In genomic region chr15:98954425-98955253, GRCm38 (mm10) we compare ENCODE assay signal across 7 mouse cellular contexts. TPM values are rescaled to one million over a fixed set of nuclear protein-coding genes. Genes with fewer than 3 reads are reported as not detected.
DNase-seq lines count a peak whose midpoint lies in the region; ATAC-seq and TF ChIP-seq lines count a peak whose summit lies in the region.

No protein-coding gene starts in this region.

- peaks cover 19% of the 10 kb centered on the region for H3K27me3 ChIP-seq in liver, embryonic 12.5 days (replicated peaks)
- H3K27me3 ChIP-seq in hindbrain, embryonic 10.5 days (ENCODE audit: insufficient read depth, poor library complexity, severe bottlenecking) = no peaks in the 10 kb centered on the region
- H3K27me3 ChIP-seq in midbrain, embryonic 10.5 days (ENCODE audit: low read depth, poor library complexity, severe bottlenecking) = no peaks in the 10 kb centered on the region
- H3K27me3 ChIP-seq in stomach, postnatal 0 days (ENCODE audit: control insufficient read depth, insufficient read depth, low read length) = no peaks in the 10 kb centered on the region

- 41% methylated on average over 14 of the region's 14 CpGs for WGBS in liver, embryonic 12.5 days (ENCODE audit: insufficient replicate concordance)
- WGBS in hindbrain, embryonic 10.5 days = 10% methylated on average over 14 of the region's 14 CpGs
- WGBS in midbrain, embryonic 10.5 days = 10% methylated on average over 14 of the region's 14 CpGs
- 36% methylated on average over 14 of the region's 14 CpGs for WGBS in stomach, postnatal 0 days

- no peak overlapping the region for H3K27ac ChIP-seq in liver, embryonic 12.5 days
- H3K27ac ChIP-seq in hindbrain, embryonic 10.5 days = peak overlapping the region; percentile 99
- H3K27ac ChIP-seq in midbrain, embryonic 10.5 days (replicated peaks) = peak overlapping the region; percentile 99
- H3K27ac ChIP-seq in stomach, postnatal 0 days (replicated peaks) = no peak overlapping the region; the same call in 1 of the 2 replicates

- H3K9me3 ChIP-seq in liver, embryonic 12.5 days (replicated peaks) = no peaks in the 10 kb centered on the region
- H3K9me3 ChIP-seq in hindbrain, embryonic 10.5 days = no peaks in the 10 kb centered on the region
- H3K9me3 ChIP-seq in midbrain, embryonic 10.5 days (replicated peaks) = no peaks in the 10 kb centered on the region
- no peaks in the 10 kb centered on the region for H3K9me3 ChIP-seq in stomach, postnatal 0 days (ENCODE audit: control insufficient read depth, low read length)

- no peak overlapping the region for H3K4me3 ChIP-seq in liver, embryonic 12.5 days
- H3K4me3 ChIP-seq in hindbrain, embryonic 10.5 days = peak overlapping the region; percentile 96
- H3K4me3 ChIP-seq in midbrain, embryonic 10.5 days = peak overlapping the region; percentile 96
- no peak overlapping the region; the same call in 1 of the 2 replicates for H3K4me3 ChIP-seq in stomach, postnatal 0 days (ENCODE audit: low read depth, low read length)

- no peak overlapping the region for H3K9ac ChIP-seq in liver, embryonic 12.5 days
- H3K9ac ChIP-seq in stomach, postnatal 0 days (ENCODE audit: low read length) = no peak overlapping the region

- TF ChIP-seq CTCF in stomach, postnatal 0 days (IDR thresholded peaks at IDR 0.05; ENCODE audit: low read depth) = no peak

- peak overlapping the region; percentile 8; the same call in 1 of the 2 replicates for H3K4me2 ChIP-seq in liver, embryonic 12.5 days
- peak overlapping the region; percentile 1; the same call in 1 of the 2 replicates for H3K4me2 ChIP-seq in stomach, postnatal 0 days (replicated peaks; ENCODE audit: low read depth)

- TF ChIP-seq EP300 in stomach, postnatal 0 days (optimal IDR thresholded peaks at IDR 0.05) = no peak

- ATAC-seq in liver, embryonic 12.5 days = no peak
- no peak for ATAC-seq in stomach, postnatal 0 days (ENCODE audit: low FRiP score, low TSS enrichment)

- peaks cover 32% of the 10 kb centered on the region for H3K4me1 ChIP-seq in liver, embryonic 12.5 days
- peaks cover 36% of the 10 kb centered on the region for H3K4me1 ChIP-seq in hindbrain, embryonic 10.5 days (replicated peaks)
- peaks cover 43% of the 10 kb centered on the region for H3K4me1 ChIP-seq in midbrain, embryonic 10.5 days
- no peaks in the 10 kb centered on the region for H3K4me1 ChIP-seq in stomach, postnatal 0 days (replicated peaks; ENCODE audit: control insufficient read depth, insufficient read depth)

- H3K36me3 ChIP-seq in liver, embryonic 12.5 days = peaks cover 3% of the 10 kb centered on the region; the same call in 1 of the 2 replicates
- H3K36me3 ChIP-seq in hindbrain, embryonic 10.5 days = peaks cover 18% of the 10 kb centered on the region
- H3K36me3 ChIP-seq in midbrain, embryonic 10.5 days = peaks cover 20% of the 10 kb centered on the region
- no peaks in the 10 kb centered on the region for H3K36me3 ChIP-seq in stomach, postnatal 0 days (ENCODE audit: control insufficient read depth, insufficient read depth, low read length)

- no peak for DNase-seq in liver
- peak; percentile 76 for DNase-seq in embryo, embryonic 10.5 days (ENCODE audit: low spot score)
- peak; percentile 66 for DNase-seq in hindbrain, embryonic 10.5 days (ENCODE audit: low spot score)
- peak; percentile 62 for DNase-seq in midbrain, embryonic 10.5 days (ENCODE audit: low spot score)
- no peak for DNase-seq in stomach, postnatal 0 days (ENCODE audit: low spot score)
- DNase-seq in thymus, adult 18-20 months = no peak

RNA-seq across cellular contexts. Expression of gene Tuba1a, which starts 1.1 kb away (rescaled TPM):
- 180 and 181 TPM in 2 replicates for polyA plus RNA-seq in liver, embryonic 12.5 days (2016; fragmentation: Nextera tagmentation; extraction: Ambion mirVana)
- 4,838 and 8,764 TPM in 2 replicates for polyA plus RNA-seq in hindbrain, embryonic 10.5 days (2016; fragmentation: Nextera tagmentation; extraction: Ambion mirVana)
- 4,467 and 6,520 TPM in 2 replicates for polyA plus RNA-seq in midbrain, embryonic 10.5 days (2016; fragmentation: Nextera tagmentation; extraction: Ambion mirVana)
- 537 and 602 TPM in 2 replicates for polyA plus RNA-seq in stomach, postnatal 0 days (2015; fragmentation: Nextera tagmentation; extraction: Ambion mirVana)

RNA-seq across cellular contexts. Expression of gene Gm49450, which starts 1.3 kb away (rescaled TPM):
- polyA plus RNA-seq in liver, embryonic 12.5 days (2016; fragmentation: Nextera tagmentation; extraction: Ambion mirVana) = not detected in 2 replicates
- polyA plus RNA-seq in hindbrain, embryonic 10.5 days (2016; fragmentation: Nextera tagmentation; extraction: Ambion mirVana) = not detected in 2 replicates
- not detected in 2 replicates for polyA plus RNA-seq in midbrain, embryonic 10.5 days (2016; fragmentation: Nextera tagmentation; extraction: Ambion mirVana)
- not detected in 2 replicates for polyA plus RNA-seq in stomach, postnatal 0 days (2015; fragmentation: Nextera tagmentation; extraction: Ambion mirVana)

RNA-seq across cellular contexts. Expression of gene Tuba1b, which starts 20.3 kb away (rescaled TPM):
- 1,333 and 1,388 TPM in 2 replicates for polyA plus RNA-seq in liver, embryonic 12.5 days (2016; fragmentation: Nextera tagmentation; extraction: Ambion mirVana)
- polyA plus RNA-seq in hindbrain, embryonic 10.5 days (2016; fragmentation: Nextera tagmentation; extraction: Ambion mirVana) = 2,254 and 2,463 TPM in 2 replicates
- polyA plus RNA-seq in midbrain, embryonic 10.5 days (2016; fragmentation: Nextera tagmentation; extraction: Ambion mirVana) = 2,448 and 2,588 TPM in 2 replicates
- 470 and 552 TPM in 2 replicates for polyA plus RNA-seq in stomach, postnatal 0 days (2015; fragmentation: Nextera tagmentation; extraction: Ambion mirVana)

RNA-seq across cellular contexts. Expression of gene Lmbr1l, which starts 36.6 kb away (rescaled TPM):
- 4.4 and 4.6 TPM in 2 replicates for polyA plus RNA-seq in liver, embryonic 12.5 days (2016; fragmentation: Nextera tagmentation; extraction: Ambion mirVana)
- 22.3 and 25.5 TPM in 2 replicates for polyA plus RNA-seq in hindbrain, embryonic 10.5 days (2016; fragmentation: Nextera tagmentation; extraction: Ambion mirVana)
- polyA plus RNA-seq in midbrain, embryonic 10.5 days (2016; fragmentation: Nextera tagmentation; extraction: Ambion mirVana) = 24.7 and 28.6 TPM in 2 replicates
- 7.7 and 9.4 TPM in 2 replicates for polyA plus RNA-seq in stomach, postnatal 0 days (2015; fragmentation: Nextera tagmentation; extraction: Ambion mirVana)

RNA-seq across cellular contexts. Expression of gene Dhh, which starts 56.3 kb away (rescaled TPM):
- polyA plus RNA-seq in liver, embryonic 12.5 days (2016; fragmentation: Nextera tagmentation; extraction: Ambion mirVana) = 0.25 and 0.32 TPM in 2 replicates
- 0.42 and 0.46 TPM in 2 replicates for polyA plus RNA-seq in hindbrain, embryonic 10.5 days (2016; fragmentation: Nextera tagmentation; extraction: Ambion mirVana)
- 0.27 and 0.58 TPM in 2 replicates for polyA plus RNA-seq in midbrain, embryonic 10.5 days (2016; fragmentation: Nextera tagmentation; extraction: Ambion mirVana)
- 0.89 and 1.1 TPM in 2 replicates for polyA plus RNA-seq in stomach, postnatal 0 days (2015; fragmentation: Nextera tagmentation; extraction: Ambion mirVana)

Comparison
In these comparisons a context has a peak if more than half of its experiments do, and no peak if none do; other contexts are left out.
1. H3K27ac ChIP-seq: peak in hindbrain, embryonic 10.5 days (single experiment) and midbrain, embryonic 10.5 days (single experiment); none in liver, embryonic 12.5 days (single experiment) and stomach, postnatal 0 days (single experiment).
2. H3K4me3 ChIP-seq: peak in hindbrain, embryonic 10.5 days (single experiment) and midbrain, embryonic 10.5 days (single experiment); none in liver, embryonic 12.5 days (single experiment) and stomach, postnatal 0 days (single experiment).
3. DNase-seq: peak in embryo, embryonic 10.5 days (single experiment), hindbrain, embryonic 10.5 days (single experiment) and midbrain, embryonic 10.5 days (single experiment); none in liver (single experiment), stomach, postnatal 0 days (single experiment) and thymus, adult 18-20 months (0 of 2).